Mouse (Mus musculus) midbrain, postnatal 0 days (tissue): ENCODE measurements at regions not wholly inside any gene's neighbourhood (a gene's known extent, or its start where the extent isn't known, plus 50 kb on each side); places are given as distances from the start of the nearest gene placed in this dataset.

ENCODE experiments used
- ATAC-seq: fragments of 200-750 bp; cut with Nextera tagmentation; 2 replicates; pipeline ENCODE4 v1.8.0; 2017; ENCODE audit warnings: moderate number of reproducible peaks, mild to moderate bottlenecking, moderate TSS enrichment, moderate library complexity; ENCODE audit not compliant: low FRiP score
- DNase-seq: peaks from one replicate; pipeline ENCODE4 v3.0.0-alpha.2; 2015; ENCODE audit warnings: low spot score
- H3K27ac ChIP-seq: fragments of 300-500 bp; sonication (generic); 2 replicates; pipeline ENCODE4 v1.5.1; 2014; ENCODE audit warnings: low read depth, mild to moderate bottlenecking, low read length, mixed read lengths
- H3K27me3 ChIP-seq: fragments of 300-500 bp; sonication (generic); 2 replicates; pipeline ENCODE4 v1.6.1; 2014; ENCODE audit warnings: low read length, control low read depth, mixed read lengths; ENCODE audit not compliant: insufficient read depth
- H3K36me3 ChIP-seq: fragments of 300-500 bp; sonication (generic); 2 replicates; pipeline ENCODE4 v1.6.1; 2014; ENCODE audit warnings: low read length, control low read depth, mixed read lengths; ENCODE audit not compliant: insufficient read depth
- H3K4me1 ChIP-seq: fragments of 300-500 bp; sonication (generic); 2 replicates; pipeline ENCODE4 v1.6.1; 2014; ENCODE audit warnings: mild to moderate bottlenecking, control low read depth, antibody characterized with exemption, low read length, mixed read lengths; ENCODE audit not compliant: insufficient read depth
- H3K4me2 ChIP-seq: fragments of 300-500 bp; sonication (generic); 2 replicates; pipeline ENCODE4 v1.6.1; 2014; ENCODE audit warnings: low read depth, mild to moderate bottlenecking, low read length, mixed read lengths; ENCODE audit not compliant: poor library complexity, severe bottlenecking
- H3K4me3 ChIP-seq: fragments of 300-500 bp; sonication (generic); 2 replicates; pipeline ENCODE4 v1.5.1; 2014; ENCODE audit warnings: low read depth, mild to moderate bottlenecking, low read length, moderate library complexity
- H3K9ac ChIP-seq: fragments of 300-500 bp; sonication (generic); replicated peaks from 2 replicates; pipeline ENCODE4 v1.6.1; 2014; ENCODE audit warnings: mild to moderate bottlenecking, low read length, moderate library complexity, mixed read lengths; ENCODE audit not compliant: poor library complexity, severe bottlenecking
- H3K9me3 ChIP-seq: fragments of 300-500 bp; sonication (generic); 2 replicates; pipeline ENCODE4 v1.6.1; 2016; ENCODE audit warnings: low read length, control low read depth
- CTCF ChIP-seq: IDR thresholded peaks from 2 replicates; pipeline ENCODE4 v1.5.1; 2016; ENCODE audit warnings: antibody characterized with exemption, mild to moderate bottlenecking
- WGBS: fragments of 180-500 bp; shearing (Covaris S2); extraction: QIAGEN DNeasy Blood & Tissue Kit; methylation state at CpG from one replicate; pipeline ENCODE4 v1.1.7; 2014; 5-methylcytosine and 5-hydroxymethylcytosine counted together

- Histone ChIP-seq H3K4me2 (no peak overlapping the region), H3K9me3 (no peaks in the 10 kb centered on the region), H3K4me3 (no peak overlapping the region), H3K27ac (no peak overlapping the region), H3K4me1 (no peaks in the 10 kb centered on the region), H3K36me3 (no peaks in the 10 kb centered on the region), H3K9ac (no peak overlapping the region), H3K27me3 (no peaks in the 10 kb centered on the region)
- no peak for TF ChIP-seq CTCF
- no peak for ATAC-seq
- 29% methylated on average over 3 of the region's 3 CpGs for WGBS
- no peak for DNase-seq
Observed at GRCm38 (mm10) chr2:117040211-117040610, 81.0 kb upstream of the Spred1 start.

DNA sequence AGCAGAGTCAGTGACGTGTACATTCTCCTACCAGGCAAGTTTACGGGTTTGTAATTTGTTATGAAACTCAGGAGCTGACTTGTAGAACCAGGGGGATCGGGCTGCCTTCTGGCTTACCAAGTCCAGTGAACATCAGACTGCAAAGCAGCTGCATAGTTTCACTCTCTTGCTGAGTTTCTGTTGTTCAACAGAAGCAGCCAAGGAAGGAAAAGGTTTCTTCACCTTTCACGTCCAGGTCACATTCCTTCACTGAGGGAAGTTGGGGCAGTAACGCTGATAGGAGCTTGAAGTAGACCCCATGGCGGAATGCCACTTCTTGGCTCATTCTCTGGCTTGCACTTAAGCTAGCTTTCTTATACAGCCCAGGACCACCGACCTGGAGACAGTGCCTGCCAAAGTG lies 77.3 kb upstream of the Spred1 start:
- Histone ChIP-seq H3K4me3 (no peak overlapping the region), H3K4me2 (no peak overlapping the region), H3K36me3 (no peaks in the 10 kb centered on the region), H3K4me1 (no peaks in the 10 kb centered on the region), H3K27me3 (no peaks in the 10 kb centered on the region), H3K27ac (no peak overlapping the region), H3K9ac (no peak overlapping the region), H3K9me3 (no peaks in the 10 kb centered on the region)
- TF ChIP-seq CTCF: no peak
- 89% methylated on average over 7 of the region's 7 CpGs for WGBS
- no peak for ATAC-seq
- DNase-seq: no peak

- Histone ChIP-seq H3K27me3 (no peaks in the 10 kb centered on the region), H3K4me3 (no peak overlapping the region), H3K9ac (no peak overlapping the region), H3K4me2 (no peak overlapping the region), H3K36me3 (no peaks in the 10 kb centered on the region), H3K4me1 (no peaks in the 10 kb centered on the region), H3K9me3 (no peaks in the 10 kb centered on the region), H3K27ac (no peak overlapping the region)
- ATAC-seq: no peak
- TF ChIP-seq CTCF: no peak
- no peak for DNase-seq
- WGBS: 88% methylated on average over 5 of the region's 5 CpGs
Observed at GRCm38 (mm10) chr2:117048290-117048730, 72.9 kb upstream of the Spred1 start.

GRCm38 (mm10) chr2:117050061-117050460 lies 71.1 kb upstream of the Spred1 start:
- 76% methylated on average over 2 of the region's 2 CpGs for WGBS
- TF ChIP-seq CTCF: no peak

DNA sequence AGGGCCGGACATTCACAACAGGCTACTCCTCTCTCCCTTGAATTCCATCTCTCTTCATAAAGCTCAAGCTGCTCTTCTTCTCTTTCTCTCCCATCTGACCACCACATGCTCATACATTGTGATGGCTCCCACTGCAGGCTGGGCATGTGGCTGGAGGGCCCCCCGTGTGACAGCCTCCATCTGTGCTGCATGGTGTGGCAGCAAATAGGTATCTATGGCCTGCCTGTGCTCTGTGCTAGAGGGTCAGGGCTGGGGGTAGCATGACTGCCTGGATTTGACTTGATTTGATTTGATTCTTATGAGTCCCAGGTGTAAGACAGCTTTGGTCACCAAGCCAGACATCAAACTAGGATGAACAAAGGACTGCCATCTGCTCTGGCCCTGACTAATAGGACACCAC lies 57.0 kb upstream of the Spred1 start:
- no peaks in the 10 kb centered on the region for H3K4me1 ChIP-seq
- DNase-seq (peak; percentile 36), ATAC-seq (peak; percentile 31; the same call in 1 of the 2 replicates)

More at GRCm38 (mm10) chr2:117050061-117050460, 71.1 kb upstream of the Spred1 start:
- H3K9me3 ChIP-seq: no peaks in the 10 kb centered on the region
- no peak overlapping the region for H3K9ac ChIP-seq
- H3K4me3 ChIP-seq: no peak overlapping the region
- DNase-seq: no peak
- H3K27ac ChIP-seq: no peak overlapping the region
- ATAC-seq: no peak
- no peak overlapping the region for H3K4me2 ChIP-seq
- H3K4me1 ChIP-seq: no peaks in the 10 kb centered on the region
- H3K36me3 ChIP-seq: no peaks in the 10 kb centered on the region
- H3K27me3 ChIP-seq: no peaks in the 10 kb centered on the region

DNA sequence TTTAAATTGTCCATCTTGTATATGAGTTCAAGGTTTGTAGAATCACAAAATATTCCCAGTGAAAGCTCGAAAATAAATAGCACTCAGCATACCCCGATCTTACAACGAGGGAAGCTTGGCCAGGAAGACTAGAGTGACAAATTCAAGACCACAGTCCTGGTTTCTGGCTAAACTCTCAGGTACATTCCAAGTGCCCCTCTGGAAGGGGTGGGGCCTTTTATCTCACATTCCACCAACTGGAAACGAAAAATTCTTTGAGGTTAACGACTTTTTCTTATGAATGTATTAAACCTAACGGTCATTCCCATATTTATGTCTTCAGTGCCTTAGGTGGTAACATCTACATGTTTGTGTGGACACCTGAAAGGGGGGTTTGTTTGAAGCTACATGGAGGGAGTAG lies 50.8 kb upstream of the Spred1 start:
- DNase-seq: no peak
- Histone ChIP-seq H3K4me3 (no peak overlapping the region), H3K9me3 (no peaks in the 10 kb centered on the region), H3K4me2 (no peak overlapping the region), H3K36me3 (no peaks in the 10 kb centered on the region), H3K9ac (no peak overlapping the region), H3K27ac (no peak overlapping the region), H3K4me1 (no peaks in the 10 kb centered on the region), H3K27me3 (no peaks in the 10 kb centered on the region)
- WGBS: 82% methylated on average over 6 of the region's 6 CpGs
- no peak for TF ChIP-seq CTCF
- no peak for ATAC-seq

More for the DNA sequence above, 57.0 kb upstream of the Spred1 start:
- Histone ChIP-seq H3K36me3 (no peaks in the 10 kb centered on the region), H3K27ac (no peak overlapping the region), H3K27me3 (no peaks in the 10 kb centered on the region), H3K9me3 (no peaks in the 10 kb centered on the region), H3K4me2 (no peak overlapping the region), H3K4me3 (no peak overlapping the region), H3K9ac (no peak overlapping the region)
- TF ChIP-seq CTCF: no peak
- 92% methylated on average over 2 of the region's 2 CpGs for WGBS
